Comparison of ENCODE assay signal across 8 mouse cellular contexts in the genomic region with DNA sequence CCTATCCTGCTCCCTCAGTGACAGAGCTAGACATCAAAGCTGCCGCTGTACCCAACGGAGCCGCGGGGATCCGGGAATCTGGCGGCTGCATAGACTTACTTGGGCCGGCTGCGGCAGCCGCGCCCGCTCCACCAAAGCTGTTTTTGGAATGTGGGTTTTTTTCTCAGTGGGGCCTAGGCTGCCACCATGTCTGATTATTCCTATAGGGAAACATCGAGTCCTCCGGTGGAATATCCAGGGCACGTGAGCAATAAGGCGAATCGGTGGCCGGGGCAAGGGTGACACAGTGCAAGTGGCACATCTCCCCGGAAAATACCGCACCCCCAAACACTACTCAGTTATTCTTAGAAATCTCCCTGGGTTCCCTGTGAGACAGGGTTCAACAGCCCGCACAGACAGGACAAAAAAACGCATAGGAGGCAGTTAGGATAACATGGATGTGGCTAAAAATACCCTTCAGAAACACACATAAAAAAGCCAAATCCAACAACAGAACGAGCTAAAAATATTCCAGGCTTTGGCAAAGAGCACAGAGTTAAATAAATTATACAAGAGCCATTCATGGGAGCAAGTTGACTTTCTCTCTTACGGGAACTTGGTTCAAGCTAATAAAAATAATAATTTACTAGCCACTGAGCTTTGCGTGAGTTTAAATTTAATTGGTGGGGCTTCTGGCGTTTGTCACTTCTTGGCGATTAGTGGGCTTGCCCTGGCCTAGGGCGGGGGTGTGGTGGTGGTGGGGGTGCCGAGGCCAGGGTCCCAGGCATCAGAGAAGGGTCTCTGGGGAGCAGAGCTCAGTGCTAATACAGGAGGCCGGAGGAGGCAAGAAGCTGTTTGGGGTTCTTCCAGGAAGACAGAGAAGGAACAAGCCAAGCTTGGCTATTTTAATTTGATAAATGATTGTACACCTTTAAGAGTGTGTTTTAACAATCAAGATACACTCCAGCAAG. TPM values are rescaled to one million over a fixed set of nuclear protein-coding genes. Genes with fewer than 3 reads are reported as not detected.
DNase-seq lines count a peak whose midpoint lies in the region; ATAC-seq and TF ChIP-seq lines count a peak whose summit lies in the region.

No protein-coding gene starts in this region.

- no peaks in the 10 kb centered on the region for H3K27me3 ChIP-seq in C2C12 (ENCODE audit: control insufficient read depth, insufficient read depth, insufficient read length)
- H3K27me3 ChIP-seq in forebrain, embryonic 15.5 days: no peaks in the 10 kb centered on the region
- no peaks in the 10 kb centered on the region for H3K27me3 ChIP-seq in neural tube, embryonic 15.5 days (replicated peaks)

- H3K4me1 ChIP-seq in forebrain, embryonic 15.5 days: peaks cover 70% of the 10 kb centered on the region
- H3K4me1 ChIP-seq in neural tube, embryonic 15.5 days: peaks cover 73% of the 10 kb centered on the region

- H3K36me3 ChIP-seq in C2C12 (ENCODE audit: control insufficient read depth, insufficient read depth): no peaks in the 10 kb centered on the region
- no peaks in the 10 kb centered on the region for H3K36me3 ChIP-seq in forebrain, embryonic 15.5 days
- no peaks in the 10 kb centered on the region for H3K36me3 ChIP-seq in neural tube, embryonic 15.5 days

- no peaks in the 10 kb centered on the region for H3K9me3 ChIP-seq in forebrain, embryonic 15.5 days
- no peaks in the 10 kb centered on the region for H3K9me3 ChIP-seq in neural tube, embryonic 15.5 days (replicated peaks)

- WGBS in forebrain, embryonic 15.5 days: 14% methylated on average over 29 of the region's 29 CpGs
- WGBS in neural tube, embryonic 15.5 days: 8% methylated on average over 29 of the region's 29 CpGs

- peak; percentile 78 for DNase-seq in ES-CJ7 (ENCODE audit: low read depth, low spot score)
- peak; percentile 57 for DNase-seq in kidney, postnatal 14 days
- no peak for DNase-seq in frontal cortex, postnatal 10 days (ENCODE audit: low spot score in 2 of 2)
- no peak for DNase-seq in thymus, postnatal 36 days
- no peak for DNase-seq in ovary, postnatal 10 days (ENCODE audit: low spot score)

- H3K79me2 ChIP-seq in C2C12 (ENCODE audit: control insufficient read depth, insufficient read depth): peaks cover 100% of the 10 kb centered on the region

- H3K27ac ChIP-seq in forebrain, embryonic 15.5 days (replicated peaks): peak overlapping the region; percentile 74
- H3K27ac ChIP-seq in neural tube, embryonic 15.5 days (replicated peaks): peak overlapping the region; percentile 99

- H3K4me2 ChIP-seq in forebrain, embryonic 15.5 days (replicated peaks): peak overlapping the region; percentile 93
- H3K4me2 ChIP-seq in neural tube, embryonic 15.5 days: peak overlapping the region; percentile 88

- TF ChIP-seq CTCF in C2C12 (IDR thresholded peaks at IDR 0.05; ENCODE audit: control insufficient read depth, insufficient read depth, insufficient read length): no peak

- peak overlapping the region; percentile 32 for H3ac ChIP-seq in C2C12 (ENCODE audit: control insufficient read depth, insufficient read length, low read depth)

- H3K9ac ChIP-seq in forebrain, embryonic 15.5 days (replicated peaks): peak overlapping the region; percentile 98
- H3K9ac ChIP-seq in neural tube, embryonic 15.5 days (replicated peaks): peak overlapping the region; percentile 44

- ATAC-seq in forebrain, embryonic 15.5 days (replicated peaks): no peak
- ATAC-seq in neural tube, embryonic 15.5 days (ENCODE audit: low FRiP score): no peak

- H3K79me3 ChIP-seq in C2C12 (ENCODE audit: low read depth): peaks cover 74% of the 10 kb centered on the region

- H3K4me3 ChIP-seq in C2C12 (ENCODE audit: insufficient read depth, poor library complexity, severe bottlenecking): no peak overlapping the region
- H3K4me3 ChIP-seq in forebrain, embryonic 15.5 days: peak overlapping the region; percentile 91
- H3K4me3 ChIP-seq in neural tube, embryonic 15.5 days (replicated peaks): peak overlapping the region; percentile 18

TF ChIP-seq in C2C12, 6 proteins besides CTCF, POLR2A, EP300 and RAD21:
- TF ChIP-seq MAX (IDR thresholded peaks at IDR 0.05): no peak
- no peak for TF ChIP-seq FOSL1 (IDR thresholded peaks at IDR 0.05; ENCODE audit: insufficient read depth, low read length, poor library complexity, severe bottlenecking)

RNA-seq across cellular contexts. Expression of a gene that starts 8.5 kb away (rescaled TPM):
- 10.8 TPM for polyA plus RNA-seq in C2C12 (2012; fragmentation: generic; extraction: Trizol)
- 15.4 and 16.1 TPM in 2 replicates for polyA plus RNA-seq in forebrain, embryonic 15.5 days (2015; fragmentation: Nextera tagmentation; extraction: Ambion mirVana)
- 8.7 and 10.4 TPM in 2 replicates for polyA plus RNA-seq in neural tube, embryonic 15.5 days (2015; fragmentation: Nextera tagmentation; extraction: Ambion mirVana)

Comparison
In these comparisons a context has a peak if more than half of its experiments do, and no peak if none do; other contexts are left out.
1. DNase-seq: peak in ES-CJ7 (single experiment) and kidney, postnatal 14 days (single experiment); none in frontal cortex, postnatal 10 days (0 of 2), thymus, postnatal 36 days (0 of 2) and ovary, postnatal 10 days (single experiment).